Mouse (Mus musculus): ENCODE measurements around the gene Sycp1. TPM values are rescaled to one million over a fixed set of nuclear protein-coding genes. Genes with fewer than 3 reads are reported as not detected.

Sycp1 gene
- polyA plus RNA-seq, 1 experiment from 2014 or later = not detected

DNA sequence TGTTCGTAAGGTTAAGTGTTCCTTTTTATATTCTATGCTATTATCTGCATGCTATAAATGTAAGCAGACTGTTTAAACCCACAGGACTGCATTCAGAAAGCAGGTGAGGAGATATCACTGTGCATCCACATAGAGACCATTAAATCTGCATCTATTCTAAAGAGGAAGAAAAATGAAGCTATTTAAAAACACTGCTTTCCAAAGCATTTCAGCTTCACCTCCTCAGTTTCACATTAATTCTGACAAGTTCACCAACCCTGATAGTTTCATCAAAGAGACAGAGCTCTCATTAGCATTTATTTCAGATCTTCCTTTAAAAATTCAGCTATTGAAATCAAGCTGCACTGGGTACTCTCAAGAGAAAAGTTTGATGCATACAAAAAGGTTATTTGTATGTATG lies 2.2 kb upstream of the Sycp1 start:
- ATAC-seq (ENCODE audit: low FRiP score, low read depth) = no peak
- H3K4me3 ChIP-seq = no peak overlapping the region
- no peaks in the 10 kb centered on the region for H3K27me3 ChIP-seq
- H3K9ac ChIP-seq = no peak overlapping the region
- H3K9me3 ChIP-seq = peaks cover 9% of the 10 kb centered on the region; the same call in 1 of the 2 replicates
- 83% methylated on average over 1 of the region's 1 CpGs for WGBS
- no peak overlapping the region for H3K4me2 ChIP-seq (replicated peaks)
- H3K36me3 ChIP-seq = no peaks in the 10 kb centered on the region
- no peak overlapping the region for H3K27ac ChIP-seq
- H3K4me1 ChIP-seq = no peaks in the 10 kb centered on the region

DNA sequence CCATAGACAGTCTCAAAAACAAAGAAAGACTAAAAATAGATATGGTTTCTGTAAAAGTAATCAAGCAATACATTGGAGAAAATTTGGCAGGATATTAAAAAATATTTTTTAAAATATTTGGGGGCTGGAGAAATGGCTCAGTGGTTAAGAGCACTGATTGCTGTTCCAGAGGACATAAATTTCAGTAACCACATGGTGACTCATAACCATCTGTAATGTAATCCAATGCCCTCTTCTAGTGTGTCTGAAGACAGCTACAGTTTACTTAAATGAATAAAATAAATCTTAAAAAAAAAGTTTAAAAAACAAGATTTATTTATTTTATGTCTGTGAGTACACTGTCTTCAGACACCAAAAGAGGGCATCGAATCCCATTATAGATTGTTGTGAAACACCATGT lies 36.8 kb downstream of the Sycp1 start:
- ATAC-seq (ENCODE audit: low FRiP score, low read depth) = no peak
- Histone ChIP-seq H3K27me3 (no peaks in the 10 kb centered on the region), H3K27ac (no peak overlapping the region), H3K9ac (no peak overlapping the region), H3K4me3 (no peak overlapping the region), H3K9me3 (no peaks in the 10 kb centered on the region), H3K4me1 (no peaks in the 10 kb centered on the region), H3K36me3 (no peaks in the 10 kb centered on the region), H3K4me2 (replicated peaks) (no peak overlapping the region)
- 95% methylated on average over 1 of the region's 1 CpGs for WGBS

DNA sequence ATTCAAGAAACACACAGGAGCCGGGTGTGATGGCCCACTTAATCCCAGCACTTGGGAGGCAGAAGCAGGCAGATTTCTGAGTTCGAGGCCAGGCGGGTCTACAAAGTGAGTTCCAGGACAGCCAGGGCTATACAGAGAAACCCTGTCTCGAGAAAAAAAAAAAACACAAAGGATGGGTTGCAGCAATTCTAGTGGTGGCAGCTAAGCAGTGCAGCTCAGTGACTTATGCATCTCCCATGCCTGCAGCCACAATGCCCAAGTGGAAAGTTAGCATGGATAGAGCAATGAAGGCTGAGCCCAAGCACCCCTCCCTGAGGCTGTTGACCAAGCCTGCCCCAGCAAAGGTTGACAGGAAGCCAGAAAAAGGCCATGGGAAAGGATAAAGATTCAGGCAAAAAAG lies 55.4 kb downstream of the Sycp1 start:
- H3K4me1 ChIP-seq = no peaks in the 10 kb centered on the region
- no peak overlapping the region for H3K9ac ChIP-seq
- 74% methylated on average over 4 of the region's 4 CpGs for WGBS
- no peaks in the 10 kb centered on the region for H3K27me3 ChIP-seq
- H3K9me3 ChIP-seq = no peaks in the 10 kb centered on the region
- ATAC-seq (ENCODE audit: low FRiP score, low read depth) = no peak
- no peak overlapping the region for H3K4me3 ChIP-seq
- H3K27ac ChIP-seq = no peak overlapping the region
- H3K4me2 ChIP-seq (replicated peaks) = no peak overlapping the region
- H3K36me3 ChIP-seq = no peaks in the 10 kb centered on the region

DNA sequence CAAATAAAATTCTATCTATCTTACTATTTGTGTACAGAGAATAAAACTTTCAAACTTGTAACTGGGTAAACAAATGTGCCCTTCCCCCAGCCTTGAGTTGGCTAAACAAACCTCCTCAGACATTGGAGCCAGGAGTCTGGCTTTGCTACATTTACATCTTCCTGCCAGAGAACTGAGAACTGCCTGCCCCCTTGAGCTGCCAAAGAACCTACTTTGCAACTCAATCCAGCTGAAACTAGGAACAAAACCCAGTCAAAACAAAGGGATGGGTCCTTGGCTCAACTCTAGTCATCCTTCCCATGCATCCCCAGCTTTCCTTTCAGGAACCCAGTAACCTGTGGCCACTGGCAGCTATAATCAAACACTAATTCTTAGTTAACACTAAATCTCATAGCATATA lies 87.2 kb downstream of the Sycp1 start:
- no peaks in the 10 kb centered on the region for H3K4me1 ChIP-seq
- no peaks in the 10 kb centered on the region for H3K9me3 ChIP-seq
- ATAC-seq (ENCODE audit: low FRiP score, low read depth) = no peak
- H3K4me2 ChIP-seq (replicated peaks) = no peak overlapping the region
- H3K27me3 ChIP-seq = no peaks in the 10 kb centered on the region
- H3K27ac ChIP-seq = no peak overlapping the region
- no peak overlapping the region for H3K4me3 ChIP-seq
- H3K36me3 ChIP-seq = no peaks in the 10 kb centered on the region
- H3K9ac ChIP-seq = no peak overlapping the region

DNA sequence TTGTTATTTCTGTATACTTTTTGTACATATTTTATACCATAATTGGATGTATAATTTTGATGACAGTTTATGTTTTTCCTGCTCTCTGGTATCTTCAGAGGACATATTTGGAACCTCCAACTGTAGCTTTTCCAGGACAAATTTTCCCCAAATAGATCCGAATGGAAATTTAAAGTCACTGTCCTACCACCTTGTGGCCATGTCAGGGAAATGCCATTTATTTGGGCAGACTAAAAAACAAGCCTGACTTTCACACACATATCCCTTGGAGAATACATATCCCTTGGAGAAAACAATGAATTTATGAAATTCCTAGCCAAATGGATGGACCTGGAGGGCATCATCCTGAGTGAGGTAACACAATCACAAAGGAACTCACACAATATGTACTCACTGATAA lies 93.5 kb downstream of the Sycp1 start:
- H3K27me3 ChIP-seq = no peaks in the 10 kb centered on the region
- H3K4me3 ChIP-seq = no peak overlapping the region
- ATAC-seq (ENCODE audit: low FRiP score, low read depth) = no peak
- no peaks in the 10 kb centered on the region for H3K36me3 ChIP-seq
- no peak overlapping the region for H3K4me2 ChIP-seq (replicated peaks)
- H3K9me3 ChIP-seq = no peaks in the 10 kb centered on the region
- H3K9ac ChIP-seq = no peak overlapping the region
- no peak overlapping the region for H3K27ac ChIP-seq
- H3K4me1 ChIP-seq = no peaks in the 10 kb centered on the region
- 49% methylated on average over 1 of the region's 1 CpGs for WGBS

DNA sequence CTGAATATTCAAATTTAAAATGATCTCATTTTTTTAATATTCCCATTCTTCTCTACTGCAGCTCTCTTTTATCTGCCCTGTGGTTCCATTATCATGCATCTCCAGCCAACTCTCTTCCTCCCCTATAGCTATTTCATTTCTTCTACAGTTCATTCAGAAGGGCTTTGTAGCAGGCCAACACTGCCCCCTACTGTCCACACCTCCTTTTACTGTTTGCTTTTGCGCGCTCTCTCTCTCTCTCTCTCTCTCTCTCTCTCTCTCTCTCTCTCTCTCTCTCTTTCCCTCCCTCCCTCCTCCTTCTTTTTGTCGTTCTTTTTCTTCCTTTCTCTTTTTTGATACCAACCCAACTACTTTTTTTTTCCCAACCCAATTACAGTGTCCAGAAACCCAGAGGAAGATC lies 132.0 kb downstream of the Sycp1 start:
- 3% methylated on average over 3 of the region's 3 CpGs for WGBS

DNA sequence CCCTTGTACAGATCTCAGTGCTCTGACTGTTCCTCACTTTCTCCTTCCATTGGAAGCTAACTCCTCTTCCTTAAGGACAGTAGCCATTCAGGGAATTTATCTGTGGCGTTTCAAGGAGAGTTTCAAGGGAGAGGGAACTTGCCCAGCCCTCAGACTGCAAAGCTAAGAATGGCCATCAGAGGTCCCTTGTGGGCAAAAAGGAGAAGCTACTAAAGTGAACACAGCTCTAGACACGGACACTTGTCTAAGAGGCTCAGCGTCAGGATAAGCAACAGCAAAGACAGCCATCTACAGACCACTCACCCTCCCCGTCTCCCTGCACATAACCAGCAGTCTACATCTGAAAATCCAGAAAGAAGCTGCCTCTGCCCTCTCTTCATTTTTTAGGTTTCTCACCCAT lies 148.5 kb downstream of the Sycp1 start:
- H3K4me3 ChIP-seq = no peak overlapping the region
- WGBS = 42% methylated on average over 4 of the region's 4 CpGs
- no peak for ATAC-seq (ENCODE audit: low FRiP score, low read depth)
- no peaks in the 10 kb centered on the region for H3K4me1 ChIP-seq
- no peak overlapping the region for H3K4me2 ChIP-seq (replicated peaks)
- H3K9ac ChIP-seq = no peak overlapping the region
- no peaks in the 10 kb centered on the region for H3K36me3 ChIP-seq
- 0 out of 2 replicates have a peak, but pooled peaks cover 5% of the 10 kb centered on the region for H3K27me3 ChIP-seq
- H3K27ac ChIP-seq = no peak overlapping the region
- H3K9me3 ChIP-seq = no peaks in the 10 kb centered on the region

More for the DNA sequence above, 132.0 kb downstream of the Sycp1 start:
- H3K4me2 ChIP-seq (replicated peaks) = no peak overlapping the region
- no peaks in the 10 kb centered on the region for H3K9me3 ChIP-seq
- no peak for ATAC-seq (ENCODE audit: low FRiP score, low read depth)
- no peak overlapping the region for H3K27ac ChIP-seq
- no peaks in the 10 kb centered on the region for H3K36me3 ChIP-seq
- H3K4me3 ChIP-seq = no peak overlapping the region
- no peaks in the 10 kb centered on the region for H3K27me3 ChIP-seq
- no peak overlapping the region for H3K9ac ChIP-seq
- no peaks in the 10 kb centered on the region for H3K4me1 ChIP-seq

DNA sequence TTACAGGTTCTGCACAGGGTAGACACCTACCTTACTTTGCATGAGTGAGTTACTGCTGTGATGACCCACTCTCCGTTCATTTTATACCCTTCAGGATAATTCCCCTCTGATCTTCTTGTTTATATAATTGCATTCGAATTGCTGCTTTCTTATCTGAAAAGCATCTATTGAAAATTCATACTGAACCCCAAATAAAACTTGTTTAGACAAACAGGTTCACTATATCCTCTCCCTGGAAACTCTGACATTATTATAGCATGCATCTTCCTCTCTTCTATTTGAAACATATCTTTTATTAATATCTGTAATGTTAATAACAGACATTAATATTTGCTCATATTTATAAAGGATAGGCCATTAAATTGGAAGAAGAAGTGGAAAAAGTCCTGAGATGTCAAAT lies 153.3 kb downstream of the Sycp1 start, which contains the start of gene Tshb:
Gene Tshb (minus strand): TSS at position 101 of the 400 bp plus-strand sequence.
- no peaks in the 10 kb centered on the region for H3K4me1 ChIP-seq
- no peak within 1 kb of the TSS for H3K4me2 ChIP-seq (replicated peaks)
- H3K9me3 ChIP-seq = no peaks in the 10 kb centered on the region
- no peak within 1 kb of the TSS for H3K4me3 ChIP-seq
- no peak for ATAC-seq (ENCODE audit: low FRiP score, low read depth)
- H3K36me3 ChIP-seq = no peaks in the 10 kb centered on the region
- H3K9ac ChIP-seq = no peak within 1 kb of the TSS
- no peak within 1 kb of the TSS for H3K27ac ChIP-seq
- H3K27me3 ChIP-seq = no peaks in the 10 kb centered on the region
- WGBS = 80% methylated on average over 2 of the region's 2 CpGs

DNA sequence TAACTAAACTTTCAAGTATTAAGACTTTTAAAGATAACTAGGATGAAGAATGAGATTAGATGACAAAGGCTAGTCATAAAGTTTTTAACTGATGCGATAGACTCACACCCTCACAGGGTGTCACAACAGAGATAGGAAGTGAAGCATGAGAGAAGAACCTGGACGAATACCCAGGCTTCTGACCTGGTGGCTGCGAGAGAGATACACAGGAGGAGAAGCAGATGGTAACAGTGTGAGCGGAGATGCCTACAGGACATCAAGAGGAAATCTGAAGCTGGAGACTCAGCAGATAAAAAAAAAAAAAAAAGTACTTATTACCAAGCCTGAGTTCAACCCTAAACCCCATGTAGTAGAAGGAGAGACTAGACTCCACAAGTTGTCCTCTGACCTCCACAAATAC lies 162.9 kb downstream of the Sycp1 start:
- WGBS = 89% methylated on average over 4 of the region's 4 CpGs
- H3K4me2 ChIP-seq (replicated peaks) = no peak overlapping the region
- no peak overlapping the region for H3K4me3 ChIP-seq
- H3K27ac ChIP-seq = no peak overlapping the region
- no peak overlapping the region for H3K9ac ChIP-seq
- H3K27me3 ChIP-seq = no peaks in the 10 kb centered on the region
- H3K9me3 ChIP-seq = no peaks in the 10 kb centered on the region
- peaks cover 9% of the 10 kb centered on the region for H3K4me1 ChIP-seq
- H3K36me3 ChIP-seq = no peaks in the 10 kb centered on the region
- ATAC-seq (ENCODE audit: low FRiP score, low read depth) = no peak

Other genes starting within 250 kb of the Sycp1 start
- 4.4 and 5.1 TPM in 2 replicates for gene Tspan2, start 201.6 kb downstream of the Sycp1 start, polyA plus RNA-seq (2015; fragmentation: Nextera tagmentation; extraction: Ambion mirVana)
- gene Tshb, start 153.4 kb downstream of the Sycp1 start, polyA plus RNA-seq (2015; fragmentation: Nextera tagmentation; extraction: Ambion mirVana) = 0.08 and 0.09 TPM in 2 replicates
- gene Nr1h5, start 28.0 kb upstream of the Sycp1 start, polyA plus RNA-seq (2015; fragmentation: Nextera tagmentation; extraction: Ambion mirVana) = not detected in 2 replicates
- 56.1 and 60.1 TPM in 2 replicates for gene Sike1, start 59.6 kb upstream of the Sycp1 start, polyA plus RNA-seq (2015; fragmentation: Nextera tagmentation; extraction: Ambion mirVana)
- 388 and 411 TPM in 2 replicates for gene Csde1, start 84.3 kb upstream of the Sycp1 start, polyA plus RNA-seq (2015; fragmentation: Nextera tagmentation; extraction: Ambion mirVana)
- gene Nras, start 122.2 kb upstream of the Sycp1 start, polyA plus RNA-seq (2015; fragmentation: Nextera tagmentation; extraction: Ambion mirVana) = 84.3 and 90.5 TPM in 2 replicates
- gene Ampd1, start 137.9 kb upstream of the Sycp1 start, polyA plus RNA-seq (2015; fragmentation: Nextera tagmentation; extraction: Ambion mirVana) = 1.5 and 1.7 TPM in 2 replicates
- 8.3 and 10.1 TPM in 2 replicates for gene Dennd2c, start 166.5 kb upstream of the Sycp1 start, polyA plus RNA-seq (2015; fragmentation: Nextera tagmentation; extraction: Ambion mirVana)
- gene Bcas2, start 235.6 kb upstream of the Sycp1 start, polyA plus RNA-seq (2015; fragmentation: Nextera tagmentation; extraction: Ambion mirVana) = 230 and 237 TPM in 2 replicates